Mouse (Mus musculus) cerebellum, adult 18-20 months (tissue): ENCODE results near the gene Gm3618.
"Not testable (repeated sequence)": the region's sequence is repeated elsewhere in the genome, so short reads cannot be mapped to it uniquely, and the experiment has no call there.

Source experiments
- DNase-seq, 2 experiments: peaks; one replicate each; pipeline ENCODE4 v3.0.0; 2021

Gm3618 gene

DNA sequence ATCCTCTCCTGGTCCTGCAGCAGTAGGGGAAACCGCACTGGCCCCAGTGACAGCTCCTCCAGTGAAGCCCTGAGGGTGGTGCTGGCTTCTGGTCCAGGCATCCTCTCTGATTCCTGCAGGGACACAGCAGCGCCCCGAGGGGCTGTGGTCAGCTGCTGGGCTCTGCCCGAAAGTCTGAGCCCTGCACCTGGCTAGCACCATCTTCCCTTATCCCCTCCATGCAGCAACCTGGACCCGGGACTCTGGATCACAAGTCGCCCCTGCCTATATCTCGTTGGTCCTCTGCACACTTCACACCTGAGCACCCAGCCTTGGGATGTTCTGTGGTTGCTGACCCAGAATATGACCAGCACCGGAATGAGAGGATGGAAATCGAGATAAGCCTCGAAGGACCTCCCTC is at the start of gene Gm3618:
Gm3618 (minus strand) TSS at position 101 of the 400 bp plus-strand sequence.
- not testable (repeated sequence) for DNase-seq

DNA sequence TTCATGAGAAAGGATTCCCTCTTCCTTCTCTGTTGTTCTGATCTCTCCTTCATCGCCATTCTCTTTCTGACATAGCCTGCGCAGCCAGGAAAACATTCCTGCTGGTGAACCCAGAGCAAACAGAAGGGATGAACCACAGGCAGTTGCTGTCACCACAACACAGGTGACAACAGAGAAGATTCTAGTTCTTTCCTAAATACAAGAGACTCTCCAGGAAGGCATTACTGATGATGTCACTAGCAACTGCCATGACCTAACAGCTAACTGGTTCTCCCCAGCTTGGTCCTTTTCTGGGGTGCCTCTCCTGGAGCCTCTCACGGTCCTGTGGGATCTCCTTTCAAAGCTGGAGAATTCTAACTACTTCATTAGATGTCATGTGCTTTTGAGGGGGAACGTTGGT is 46.7 kb upstream of the Gm3618 start, which contains the start of gene Gm16440:
Gm16440 (minus strand) TSS at position 101 of the 400 bp plus-strand sequence.
- not testable (repeated sequence) for DNase-seq

DNA sequence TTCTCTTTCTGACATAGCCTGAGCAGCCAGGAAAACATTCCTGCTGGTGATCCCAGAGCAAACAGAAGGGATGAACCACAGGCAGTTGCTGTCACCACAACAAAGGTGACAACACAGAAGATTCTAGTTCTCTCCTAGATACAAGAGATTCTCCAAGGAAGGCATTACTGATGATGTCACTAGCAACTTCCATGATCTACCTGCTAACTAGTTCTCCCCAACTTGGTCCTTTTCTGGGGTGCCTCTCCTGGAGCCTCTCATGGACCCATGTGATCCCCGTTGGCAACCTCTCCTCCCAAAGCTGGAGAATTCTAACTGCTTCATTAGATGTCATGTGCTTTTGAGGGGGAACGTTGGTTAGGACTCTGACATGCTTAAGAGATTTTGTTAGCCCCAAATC is 38.7 kb downstream of the Gm3618 start, which contains the start of gene Gm21103:
Gm21103 (minus strand) TSS at position 101 of the 400 bp plus-strand sequence.
- DNase-seq, result not testable (repeated sequence)

DNA sequence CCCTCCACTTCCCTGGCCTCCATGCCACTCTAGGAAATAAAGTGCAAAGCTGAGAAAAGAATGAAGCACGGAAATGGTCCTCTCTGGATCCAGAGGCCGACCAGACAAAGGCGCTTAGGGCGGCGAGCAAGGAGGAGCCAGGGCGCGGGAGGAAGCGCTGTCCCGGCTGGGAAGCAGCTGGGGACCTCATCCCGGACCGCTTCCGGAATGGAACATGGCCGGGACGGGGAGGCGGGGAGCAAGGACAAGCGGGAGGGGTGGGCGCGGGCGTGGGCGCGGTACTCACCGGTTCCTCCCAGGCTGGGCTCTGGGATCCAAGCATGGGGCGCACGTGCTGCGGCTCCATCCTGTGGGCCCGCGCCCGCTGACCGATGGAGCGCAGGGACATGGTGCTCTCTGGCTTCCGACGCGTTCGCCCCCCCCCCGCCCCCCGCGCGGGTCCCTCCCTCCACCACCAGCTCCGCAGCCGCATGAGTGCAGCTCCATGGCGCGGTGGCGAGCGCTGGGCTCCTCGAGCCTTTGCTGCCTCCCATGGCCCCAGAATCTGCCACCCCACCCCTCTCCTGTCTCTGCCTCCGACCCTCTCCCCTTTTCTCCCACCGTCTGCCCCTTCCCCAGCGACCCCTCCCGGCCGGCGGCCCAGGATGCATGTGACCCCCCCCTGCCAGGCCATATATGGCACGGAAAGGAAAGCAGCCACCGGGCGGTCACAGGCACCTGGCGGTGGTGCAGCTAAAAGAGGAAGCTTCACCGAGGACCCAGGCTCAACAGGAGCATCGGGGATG is 56.4 kb downstream of the Gm3618 start, which contains the start of gene Gm3411:
Gm3411 (minus strand) TSS at position 320 of the 785 bp plus-strand sequence.
- DNase-seq, result peak in 1 of 2 experiments; percentile 5
